Mouse (Mus musculus): ENCODE results near the gene Dguok.

Gene Dguok

GRCm38 (mm10) chr6:83506258-83507167 lies at the start of gene Dguok:
Gene Dguok, minus strand, starts transcription at chr6:83506969.
- DNase-seq = peak; percentile 97

- no peak for DNase-seq
Measured at GRCm38 (mm10) chr6:83555972-83556371, 49.2 kb upstream of the Dguok start.

- no peak for DNase-seq
Measured at GRCm38 (mm10) chr6:83548346-83548745, 41.6 kb upstream of the Dguok start.

- DNase-seq = no peak
Measured at GRCm38 (mm10) chr6:83545778-83546177, 39.0 kb upstream of the Dguok start.

GRCm38 (mm10) chr6:83541756-83542456 lies 35.1 kb upstream of the Dguok start:
- peak; percentile 45 for DNase-seq

GRCm38 (mm10) chr6:83540017-83540416 lies 33.2 kb upstream of the Dguok start:
- DNase-seq = peak; percentile 21

GRCm38 (mm10) chr6:83536795-83537059 lies 30.0 kb upstream of the Dguok start:
- no peak for DNase-seq

GRCm38 (mm10) chr6:83536028-83536794 lies 29.4 kb upstream of the Dguok start, which contains the start of gene Actg2:
Gene Actg2, minus strand, starts transcription at chr6:83536265.
- no peak for DNase-seq

GRCm38 (mm10) chr6:83532608-83533007 lies 25.8 kb upstream of the Dguok start:
- no peak for DNase-seq

- no peak for DNase-seq
Measured at GRCm38 (mm10) chr6:83523194-83523593, 16.4 kb upstream of the Dguok start.

- no peak for DNase-seq
Measured at GRCm38 (mm10) chr6:83521784-83522183, 15.0 kb upstream of the Dguok start.

GRCm38 (mm10) chr6:83518637-83519036 lies 11.9 kb upstream of the Dguok start:
- DNase-seq = no peak

GRCm38 (mm10) chr6:83515172-83515571 lies 8.4 kb upstream of the Dguok start:
- no peak for DNase-seq

GRCm38 (mm10) chr6:83512495-83512894 lies 5.7 kb upstream of the Dguok start:
- peak; percentile 81 for DNase-seq

GRCm38 (mm10) chr6:83510210-83510609 lies 3.4 kb upstream of the Dguok start:
- DNase-seq = no peak

- DNase-seq = no peak
Measured at GRCm38 (mm10) chr6:83509442-83509841, 2.7 kb upstream of the Dguok start.

GRCm38 (mm10) chr6:83507168-83507546 lies 388 bp upstream of the Dguok start:
- no peak for DNase-seq

- DNase-seq = no peak
Measured at GRCm38 (mm10) chr6:83505554-83505953, 1.2 kb downstream of the Dguok start.

GRCm38 (mm10) chr6:83503361-83503760 lies 3.4 kb downstream of the Dguok start:
- no peak for DNase-seq

- DNase-seq = no peak
Measured at GRCm38 (mm10) chr6:83502656-83503055, 4.1 kb downstream of the Dguok start.

GRCm38 (mm10) chr6:83501524-83502310 lies 5.1 kb downstream of the Dguok start:
- DNase-seq = no peak

- no peak for DNase-seq
Measured at GRCm38 (mm10) chr6:83500462-83500861, 6.3 kb downstream of the Dguok start.

GRCm38 (mm10) chr6:83499078-83499477 lies 7.7 kb downstream of the Dguok start:
- no peak for DNase-seq

All from lung, postnatal 14 days (tissue).